In genomic region chr5:33033121-33033520, GRCm38 (mm10) we compare ENCODE assay signal across 8 mouse cellular contexts. TPM values are rescaled to one million over a fixed set of nuclear protein-coding genes. Genes with fewer than 3 reads are reported as not detected.
DNase-seq lines count a peak whose midpoint lies in the region; ATAC-seq lines count a peak whose summit lies in the region.

No protein-coding gene starts in this region.

- 0 out of 2 replicates have a peak, but pooled peaks have one; percentile 36 for ATAC-seq in intestine, embryonic 14.5 days (replicated peaks; ENCODE audit: low FRiP score, low TSS enrichment, low read depth)
- ATAC-seq in limb, embryonic 11.5 days (ENCODE audit: insufficient number of reproducible peaks, low FRiP score, low TSS enrichment, low read depth): peak; percentile 57; the same call in 1 of the 2 replicates
- peak; percentile 69; the same call in 1 of the 2 replicates for ATAC-seq in midbrain, embryonic 14.5 days (ENCODE audit: low FRiP score, low TSS enrichment)

- H3K4me3 ChIP-seq in intestine, embryonic 14.5 days (ENCODE audit: low read depth, low read length): no peak overlapping the region
- no peak overlapping the region for H3K4me3 ChIP-seq in limb, embryonic 11.5 days (ENCODE audit: low read depth, low read length)
- H3K4me3 ChIP-seq in midbrain, embryonic 14.5 days (replicated peaks; ENCODE audit: low read depth, low read length): no peak overlapping the region

- H3K4me2 ChIP-seq in intestine, embryonic 14.5 days (ENCODE audit: low read length): no peak overlapping the region
- H3K4me2 ChIP-seq in limb, embryonic 11.5 days (ENCODE audit: low read depth, severe bottlenecking): no peak overlapping the region
- H3K4me2 ChIP-seq in midbrain, embryonic 14.5 days (ENCODE audit: low read length): no peak overlapping the region

- H3K9me3 ChIP-seq in intestine, embryonic 14.5 days (ENCODE audit: control insufficient read depth, low read length): no peaks in the 10 kb centered on the region
- H3K9me3 ChIP-seq in limb, embryonic 11.5 days (ENCODE audit: control insufficient read depth, low read length): no peaks in the 10 kb centered on the region
- no peaks in the 10 kb centered on the region for H3K9me3 ChIP-seq in midbrain, embryonic 14.5 days (ENCODE audit: control insufficient read depth, low read length)

- WGBS in intestine, embryonic 14.5 days: 1% methylated on average over 4 of the region's 4 CpGs
- WGBS in limb, embryonic 11.5 days: 3% methylated on average over 4 of the region's 4 CpGs
- WGBS in midbrain, embryonic 14.5 days: under 1% methylated on average over 4 of the region's 4 CpGs

- DNase-seq in left cerebral cortex, adult 18-20 months (ENCODE audit: low spot score in 2 of 2): peak; percentile 83 to 86
- no peak for DNase-seq in left cerebral cortex, adult 11 months (ENCODE audit: low spot score)
- DNase-seq in embryo, embryonic 10 days (ENCODE audit: low spot score): peak; percentile 94
- peak; percentile 59 to 75 for DNase-seq in gastrocnemius, postnatal 36 days
- DNase-seq in intestine, embryonic 14.5 days (ENCODE audit: low spot score): peak; percentile 95
- DNase-seq in limb, embryonic 11.5 days (ENCODE audit: low spot score): peak; percentile 94
- peak; percentile 94 for DNase-seq in midbrain, embryonic 14.5 days
- peak; percentile 75 to 89 for DNase-seq in spleen, postnatal 10 days (ENCODE audit: low spot score in 2 of 2)

- no peak overlapping the region for H3K9ac ChIP-seq in intestine, embryonic 14.5 days (ENCODE audit: low read length)
- H3K9ac ChIP-seq in limb, embryonic 11.5 days (ENCODE audit: low read length): no peak overlapping the region
- no peak overlapping the region for H3K9ac ChIP-seq in midbrain, embryonic 14.5 days (replicated peaks; ENCODE audit: low read length)

- no peak overlapping the region for H3K27ac ChIP-seq in intestine, embryonic 14.5 days (ENCODE audit: low read depth)
- no peak overlapping the region for H3K27ac ChIP-seq in limb, embryonic 11.5 days (replicated peaks; ENCODE audit: low read depth, low read length)
- H3K27ac ChIP-seq in midbrain, embryonic 14.5 days (replicated peaks; ENCODE audit: low read depth, low read length): no peak overlapping the region

- H3K27me3 ChIP-seq in intestine, embryonic 14.5 days (replicated peaks; ENCODE audit: control insufficient read depth, insufficient read depth, low read length): no peaks in the 10 kb centered on the region
- no peaks in the 10 kb centered on the region for H3K27me3 ChIP-seq in limb, embryonic 11.5 days (ENCODE audit: control insufficient read depth, insufficient read depth, low read length)
- H3K27me3 ChIP-seq in midbrain, embryonic 14.5 days (ENCODE audit: control insufficient read depth, insufficient read depth, low read length): no peaks in the 10 kb centered on the region

- intact Hi-C loops in gastrocnemius, postnatal 36 days (cut with DNase I): loop anchor here (5.0 kb wide), 3 partner anchors 41 to 116 kb away; no protein-coding TSS in a partner anchor

- no peaks in the 10 kb centered on the region for H3K4me1 ChIP-seq in intestine, embryonic 14.5 days (replicated peaks; ENCODE audit: control insufficient read depth, insufficient read depth, low read length)
- no peaks in the 10 kb centered on the region for H3K4me1 ChIP-seq in limb, embryonic 11.5 days (ENCODE audit: control insufficient read depth, insufficient read depth, low read length)
- peaks cover 26% of the 10 kb centered on the region for H3K4me1 ChIP-seq in midbrain, embryonic 14.5 days (ENCODE audit: control insufficient read depth, insufficient read depth, low read length)

- peaks cover 9% of the 10 kb centered on the region; the same call in 1 of the 2 replicates for H3K36me3 ChIP-seq in intestine, embryonic 14.5 days (ENCODE audit: control insufficient read depth, insufficient read depth, low read length)
- H3K36me3 ChIP-seq in limb, embryonic 11.5 days (ENCODE audit: control insufficient read depth, insufficient read depth, low read length): no peaks in the 10 kb centered on the region
- H3K36me3 ChIP-seq in midbrain, embryonic 14.5 days (ENCODE audit: control insufficient read depth, insufficient read depth, low read length): peaks cover 10% of the 10 kb centered on the region

RNA-seq across cellular contexts. Expression of gene Ywhah, which starts 14.5 kb away (rescaled TPM):
- 1,000 to 10,000 TPM; 1,087 to 1,156 TPM for total RNA-seq in left cerebral cortex, adult 18-20 months (2021)
- total RNA-seq in gastrocnemius, postnatal 36 days (2021): 10 to 100 TPM; 46.7 to 47.6 TPM
- polyA plus RNA-seq in intestine, embryonic 14.5 days (2014; fragmentation: Nextera tagmentation; extraction: Ambion mirVana): 419 and 446 TPM in 2 replicates
- 382 and 389 TPM in 2 replicates for polyA plus RNA-seq in limb, embryonic 11.5 days (2014; fragmentation: Nextera tagmentation; extraction: Ambion mirVana)
- 643 and 661 TPM in 2 replicates for polyA plus RNA-seq in midbrain, embryonic 14.5 days (2014; fragmentation: Nextera tagmentation; extraction: Ambion mirVana)
